Mouse (Mus musculus) macrophage (primary cell): ENCODE data around the gene Trib3. TPM values are rescaled to one million over a fixed set of nuclear protein-coding genes. Genes with fewer than 3 reads are reported as not detected.
A peak's percentile ranks its signal among the peaks of the same experiment; 100 is the strongest.
"Not testable (repeated sequence)": the region's sequence is repeated elsewhere in the genome, so short reads cannot be mapped to it uniquely, and the experiment has no call there.

Source experiments
- H3K27ac ChIP-seq: fragments of 350-480 bp; formaldehyde crosslinking; 2 replicates; pipeline ENCODE4 v1.9.0; 2021
- H3K36me3 ChIP-seq: fragments of 350-480 bp; formaldehyde crosslinking; 2 replicates; pipeline ENCODE4 v1.9.0; 2021; ENCODE audit errors: inconsistent target
- H3K4me3 ChIP-seq: fragments of 350-480 bp; formaldehyde crosslinking; 2 replicates; pipeline ENCODE4 v1.9.0; 2021; ENCODE audit errors: inconsistent target
- H3K79me2 ChIP-seq: fragments of 350-480 bp; formaldehyde crosslinking; 2 replicates; pipeline ENCODE4 v1.9.0; 2021; ENCODE audit errors: inconsistent target
- WGBS: methylation state at CpG from one replicate; pipeline ENCODE4 v1.1.7; 2026; ENCODE audit warnings: inconsistent platforms; ENCODE audit not compliant: missing documents; 5-methylcytosine and 5-hydroxymethylcytosine counted together
- polyA plus RNA-seq: library from polyadenylated mRNA; stranded (reverse); fragments of 250-400 nt; gene quantifications from 3 replicates; pipeline ENCODE4 v1.2.4, GENCODE M21; 2018; ENCODE audit warnings: inconsistent platforms

Trib3 gene
- polyA plus RNA-seq, 1 experiment from 2014 or later = 0.29 TPM

DNA sequence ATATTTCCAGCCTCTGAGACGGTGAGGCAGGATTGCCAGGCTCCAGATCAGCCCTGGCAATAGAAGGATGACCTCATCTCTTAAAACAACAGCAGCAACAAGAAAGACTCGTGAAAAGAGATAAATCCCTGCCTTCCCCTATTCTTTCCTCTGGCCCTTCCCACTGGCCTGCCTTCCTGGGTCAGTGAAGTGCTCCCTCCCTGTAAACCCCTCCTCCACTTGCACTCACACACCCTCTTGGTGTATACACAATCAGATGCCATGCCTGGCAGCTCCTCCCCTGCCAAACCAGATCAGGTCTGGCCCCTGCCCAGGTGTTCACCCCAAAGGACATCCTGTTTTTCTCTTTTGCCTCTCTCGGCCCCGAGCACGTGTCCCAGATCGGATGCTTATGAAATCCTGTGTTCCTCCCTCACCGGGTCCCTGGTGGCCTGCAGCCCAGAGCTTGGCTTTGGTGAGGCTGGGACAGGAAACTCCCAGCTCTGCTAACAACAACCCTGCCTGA is 16.5 kb upstream of the Trib3 start:
- H3K4me3 ChIP-seq = no peak overlapping the region
- no peaks in the 10 kb centered on the region for H3K36me3 ChIP-seq
- no peaks in the 10 kb centered on the region for H3K79me2 ChIP-seq
- H3K27ac ChIP-seq = no peak overlapping the region
- 8% methylated on average over 7 of the region's 7 CpGs for WGBS

DNA sequence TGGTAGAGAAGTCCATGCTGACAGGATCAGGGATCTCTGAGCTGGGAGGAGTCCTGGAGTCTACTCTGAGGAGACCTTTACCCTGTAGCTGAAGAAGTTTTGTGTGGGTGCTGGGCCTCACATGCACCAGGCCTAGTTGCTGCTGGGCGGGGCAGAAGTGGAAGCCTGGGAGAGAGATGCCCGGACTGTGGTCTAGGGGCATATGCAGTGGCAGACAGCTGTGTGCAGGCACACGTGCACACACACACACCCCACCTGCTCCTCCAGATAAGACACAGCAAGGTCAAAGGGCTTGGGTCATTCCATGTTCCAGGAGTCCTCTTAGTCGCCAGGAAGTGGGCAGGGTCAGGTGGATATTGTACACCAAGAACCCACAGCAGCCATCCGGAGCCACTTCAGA is 15.8 kb upstream of the Trib3 start:
- H3K4me3 ChIP-seq = no peak overlapping the region
- no peak overlapping the region for H3K27ac ChIP-seq
- no peaks in the 10 kb centered on the region for H3K36me3 ChIP-seq
- H3K79me2 ChIP-seq = no peaks in the 10 kb centered on the region
- WGBS = 53% methylated on average over 3 of the region's 5 CpGs

- 91% methylated on average over 5 of the region's 5 CpGs for WGBS
- not testable (repeated sequence) for H3K4me3 ChIP-seq, H3K36me3 ChIP-seq, H3K27ac ChIP-seq, H3K79me2 ChIP-seq
These were observed 15.1 kb upstream of the Trib3 start for GRCm38 (mm10) chr2:152358977-152359376.

- Histone ChIP-seq H3K36me3 (no peaks in the 10 kb centered on the region), H3K79me2 (no peaks in the 10 kb centered on the region), H3K27ac (no peak overlapping the region), H3K4me3 (no peak overlapping the region)
- 90% methylated on average over 3 of the region's 3 CpGs for WGBS
These were observed 13.4 kb upstream of the Trib3 start for GRCm38 (mm10) chr2:152357254-152357653.

DNA sequence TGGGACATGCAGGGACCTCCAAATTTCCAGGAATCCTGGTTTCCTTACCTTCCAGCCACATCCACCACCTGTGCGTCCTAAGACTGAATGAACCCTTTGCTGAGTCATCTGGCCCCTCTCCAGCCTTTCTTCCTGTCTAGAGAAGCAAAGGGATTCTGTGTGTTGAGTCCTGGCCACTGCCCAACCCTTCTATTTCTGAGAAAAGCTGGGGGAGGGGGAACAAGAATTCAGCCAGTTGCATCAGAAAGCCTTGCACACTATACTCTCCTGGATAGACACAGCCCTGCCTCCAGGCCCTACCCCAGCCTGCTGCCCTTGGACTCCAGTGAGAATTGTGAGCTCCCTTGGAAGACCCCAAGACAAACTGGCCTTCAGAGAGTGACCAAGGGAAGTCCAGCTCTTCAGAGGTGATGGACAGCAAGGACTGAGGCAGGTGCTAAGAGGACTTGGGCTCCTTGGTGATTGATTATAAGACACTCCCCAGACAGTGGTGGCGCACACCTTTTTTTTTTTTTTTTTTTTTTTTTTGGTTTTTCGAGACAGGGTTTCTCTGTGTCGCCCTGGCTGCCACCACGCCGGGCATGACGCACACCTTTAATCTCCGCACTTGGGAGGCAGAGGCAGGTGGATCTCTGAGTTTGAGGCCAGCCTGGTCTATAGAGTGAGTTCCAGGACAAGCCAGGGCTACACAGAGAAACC is 6.2 kb upstream of the Trib3 start:
- H3K36me3 ChIP-seq = no peaks in the 10 kb centered on the region
- H3K27ac ChIP-seq = no peak overlapping the region
- no peak overlapping the region for H3K4me3 ChIP-seq
- WGBS = 88% methylated on average over 4 of the region's 8 CpGs
- H3K79me2 ChIP-seq = no peaks in the 10 kb centered on the region

DNA sequence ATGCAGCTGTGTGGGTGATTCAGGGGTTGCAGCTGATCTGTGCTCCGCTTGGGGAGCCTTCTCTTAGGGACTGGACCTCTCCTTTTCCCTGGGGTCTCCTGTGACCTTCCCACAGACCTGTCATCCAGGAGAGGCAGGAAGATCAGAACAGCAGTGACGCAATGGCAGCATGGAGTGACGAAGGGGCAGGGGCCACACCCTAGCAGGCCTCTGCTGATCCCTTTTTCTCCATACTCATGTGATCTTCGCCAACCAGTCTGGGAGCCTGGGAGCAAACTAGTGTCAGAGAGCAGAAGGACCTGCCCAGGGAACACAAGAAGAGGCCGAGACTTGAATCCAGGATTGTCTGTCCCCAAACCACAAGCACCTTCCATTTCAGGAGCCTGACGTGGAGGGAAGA is 5.4 kb upstream of the Trib3 start:
- Histone ChIP-seq H3K4me3 (no peak overlapping the region), H3K27ac (no peak overlapping the region), H3K36me3 (no peaks in the 10 kb centered on the region), H3K79me2 (no peaks in the 10 kb centered on the region)
- WGBS = 79% methylated on average over 6 of the region's 6 CpGs

GRCm38 (mm10) chr2:152347722-152348121 is 3.9 kb upstream of the Trib3 start:
- Histone ChIP-seq H3K36me3 (no peaks in the 10 kb centered on the region), H3K4me3 (no peak overlapping the region), H3K27ac (no peak overlapping the region), H3K79me2 (no peaks in the 10 kb centered on the region)
- WGBS = 84% methylated on average over 2 of the region's 2 CpGs

- Histone ChIP-seq H3K4me3 (no peak overlapping the region), H3K36me3 (no peaks in the 10 kb centered on the region), H3K79me2 (no peaks in the 10 kb centered on the region), H3K27ac (no peak overlapping the region)
- WGBS = 48% methylated on average over 9 of the region's 9 CpGs
These were observed 3.1 kb upstream of the Trib3 start for GRCm38 (mm10) chr2:152346776-152347465.

DNA sequence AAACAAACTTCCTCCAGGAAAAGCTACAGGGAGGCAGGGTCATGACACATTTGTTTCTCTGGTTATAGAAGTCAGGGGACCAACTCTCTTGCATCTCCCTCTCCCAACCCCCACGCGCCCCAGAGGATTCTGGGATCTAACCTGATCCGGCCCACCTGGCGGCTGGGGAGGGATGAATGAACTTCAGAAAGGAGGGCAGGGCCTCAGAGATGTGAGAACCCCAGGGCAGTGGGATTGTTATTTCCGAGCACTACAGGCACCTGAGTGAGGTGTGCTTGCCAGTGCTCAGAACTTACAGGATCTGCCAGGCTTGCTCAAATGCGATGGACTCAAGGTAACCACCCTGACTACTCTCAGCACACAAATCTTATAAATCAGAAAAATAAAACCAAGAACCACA is 1.6 kb upstream of the Trib3 start:
- 97% methylated on average over 6 of the region's 6 CpGs for WGBS
- H3K27ac ChIP-seq = no peak overlapping the region
- no peaks in the 10 kb centered on the region for H3K79me2 ChIP-seq
- H3K36me3 ChIP-seq = no peaks in the 10 kb centered on the region
- no peak overlapping the region for H3K4me3 ChIP-seq

DNA sequence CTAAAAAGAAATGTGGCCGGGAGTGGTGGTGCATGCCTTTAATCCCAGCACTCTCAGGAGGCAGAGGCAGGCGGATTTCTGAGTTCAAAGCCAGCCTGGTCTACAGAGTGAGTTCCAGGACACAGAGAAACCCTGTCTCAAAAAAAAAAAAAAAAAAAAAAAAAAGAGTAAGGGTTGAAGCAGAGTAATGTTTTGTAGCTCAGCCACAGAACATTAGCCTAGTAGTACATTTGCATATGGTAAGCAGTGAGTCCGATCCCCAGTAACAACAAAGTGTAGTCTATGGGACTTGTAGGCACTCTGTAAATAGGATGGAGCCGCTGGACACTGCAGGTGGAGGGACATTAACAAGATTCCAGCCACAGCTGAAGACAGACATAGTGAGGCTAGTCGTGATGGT is 1.1 kb upstream of the Trib3 start:
- no peaks in the 10 kb centered on the region for H3K36me3 ChIP-seq
- 0 out of 2 replicates have a peak overlapping the region, but pooled peaks have one; percentile 49 for H3K27ac ChIP-seq
- 90% methylated on average over 5 of the region's 5 CpGs for WGBS
- no peaks in the 10 kb centered on the region for H3K79me2 ChIP-seq
- no peak overlapping the region for H3K4me3 ChIP-seq

DNA sequence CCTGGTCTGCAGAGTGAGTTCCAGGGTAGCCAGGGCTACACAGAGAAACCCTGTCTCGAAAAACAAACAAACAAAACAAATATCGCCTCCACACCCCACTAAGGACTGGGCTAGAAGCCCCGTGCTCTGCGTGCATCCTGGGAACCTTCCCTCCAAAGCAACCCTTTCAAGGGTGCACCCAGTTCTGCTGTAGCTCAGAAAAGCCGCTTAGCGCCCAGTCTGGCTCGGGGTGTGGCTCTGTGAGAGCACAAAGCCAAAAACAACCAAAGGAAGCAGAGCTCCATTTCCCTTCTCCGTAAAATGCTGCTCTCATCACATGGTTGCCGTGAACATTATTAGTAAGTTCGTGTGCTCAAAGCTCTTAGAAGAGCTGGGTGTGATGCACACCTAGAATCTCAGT is 529 bp upstream of the Trib3 start:
- H3K27ac ChIP-seq = peak overlapping the region; percentile 49
- no peaks in the 10 kb centered on the region for H3K79me2 ChIP-seq
- WGBS = 19% methylated on average over 10 of the region's 10 CpGs
- peak overlapping the region; percentile 44 for H3K4me3 ChIP-seq
- H3K36me3 ChIP-seq = no peaks in the 10 kb centered on the region

DNA sequence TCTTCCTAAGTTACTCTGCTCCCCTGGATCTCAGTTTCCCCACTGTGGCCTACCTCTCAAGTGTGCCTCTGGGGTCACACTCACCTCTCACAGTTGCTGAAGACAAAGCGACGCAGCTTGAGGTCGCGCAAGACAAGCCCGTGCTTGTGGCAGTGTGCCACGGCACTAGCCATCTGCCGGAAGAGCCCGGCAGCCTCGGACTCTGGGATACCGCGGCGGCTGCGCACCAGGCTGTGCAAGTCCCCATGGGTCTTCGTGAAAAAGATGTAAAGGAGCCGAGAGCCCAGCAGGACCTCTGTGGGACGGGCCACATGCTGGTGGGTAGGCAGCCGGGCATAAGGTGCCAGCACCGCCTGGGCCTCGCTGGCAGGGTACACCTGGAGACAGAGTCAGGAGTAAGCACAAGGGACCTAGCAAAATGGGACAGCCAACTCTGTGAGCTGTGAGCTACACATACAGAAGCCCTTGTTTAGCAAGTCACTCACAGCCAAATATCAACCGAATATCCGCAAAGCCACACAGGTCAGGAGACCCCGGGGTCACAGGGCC is 4.1 kb downstream of the Trib3 start:
- Histone ChIP-seq H3K36me3 (no peaks in the 10 kb centered on the region), H3K4me3 (no peak overlapping the region), H3K79me2 (no peaks in the 10 kb centered on the region), H3K27ac (no peak overlapping the region)
- 93% methylated on average over 22 of the region's 22 CpGs for WGBS

DNA sequence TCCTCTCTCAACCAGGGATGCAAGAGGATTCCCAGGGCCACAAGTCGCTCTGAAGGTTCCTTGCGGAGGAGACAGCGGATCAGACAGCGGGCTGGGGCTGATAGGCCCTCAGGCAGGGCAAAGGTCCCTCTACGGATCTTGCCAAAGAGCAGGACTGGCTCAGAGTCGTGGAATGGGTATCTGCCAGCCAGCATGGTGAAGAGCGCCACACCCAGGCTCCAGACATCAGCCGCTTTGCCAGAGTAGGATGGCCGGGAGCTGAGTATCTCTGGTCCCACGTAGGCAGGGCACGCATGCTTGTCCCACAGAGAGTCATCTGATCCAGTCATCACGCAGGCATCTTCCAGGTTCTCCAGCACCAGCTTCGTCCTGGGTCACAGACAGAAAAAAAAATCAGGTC is 5.5 kb downstream of the Trib3 start:
- 92% methylated on average over 13 of the region's 13 CpGs for WGBS
- Histone ChIP-seq H3K4me3 (no peak overlapping the region), H3K27ac (no peak overlapping the region), H3K79me2 (no peaks in the 10 kb centered on the region), H3K36me3 (no peaks in the 10 kb centered on the region)

DNA sequence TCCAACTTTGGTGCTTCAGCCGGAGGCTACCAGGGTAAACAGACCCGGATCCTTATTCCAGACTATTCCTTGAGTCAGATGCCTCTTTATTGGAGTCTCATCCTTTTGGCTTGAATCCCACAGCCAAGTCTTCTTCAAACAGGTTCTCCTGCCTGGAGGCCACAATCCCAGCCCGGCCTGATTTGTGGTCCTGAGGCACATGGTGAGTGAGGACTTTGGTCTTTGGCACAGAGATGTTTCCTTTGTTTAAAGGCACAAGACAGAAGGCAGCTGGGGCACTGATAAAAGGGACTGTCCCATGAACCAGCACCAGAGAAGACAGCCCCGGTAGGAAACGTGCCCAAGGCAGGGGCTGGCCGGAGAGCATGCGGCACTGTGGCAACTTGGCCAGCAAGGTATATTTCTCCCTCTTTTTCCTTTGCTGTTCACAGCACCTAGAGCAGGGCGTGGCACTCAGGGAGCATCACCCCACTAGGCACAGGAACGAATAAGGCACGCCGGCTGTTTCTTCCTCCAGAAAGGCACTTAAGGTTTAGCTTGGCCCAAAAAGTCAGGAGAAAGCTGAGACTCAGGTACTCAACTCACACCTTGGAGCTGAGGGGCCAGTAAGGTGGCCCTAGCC is 6.1 kb downstream of the Trib3 start:
- H3K27ac ChIP-seq = no peak overlapping the region
- WGBS = 95% methylated on average over 11 of the region's 11 CpGs
- no peaks in the 10 kb centered on the region for H3K79me2 ChIP-seq
- no peak overlapping the region for H3K4me3 ChIP-seq
- H3K36me3 ChIP-seq = no peaks in the 10 kb centered on the region

DNA sequence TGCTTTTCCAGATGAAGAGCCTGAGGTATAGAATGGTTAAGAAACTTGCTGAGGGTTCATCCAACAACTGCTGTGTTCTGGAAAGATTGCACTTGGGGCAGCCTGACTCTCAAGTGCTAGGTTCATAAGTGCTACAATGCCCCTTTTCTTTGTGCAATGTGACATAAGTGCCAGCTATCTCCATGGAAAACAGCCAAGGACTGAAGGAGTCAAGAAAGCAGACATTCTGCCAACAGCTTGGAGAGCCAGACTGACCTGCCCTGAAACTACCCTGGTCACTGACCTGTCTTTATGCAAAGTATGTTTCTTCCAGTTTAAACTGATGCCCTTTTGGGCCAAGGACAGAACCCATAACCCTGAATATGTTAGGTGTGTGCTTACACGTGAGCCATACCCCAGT is 7.0 kb downstream of the Trib3 start:
- H3K27ac ChIP-seq = no peak overlapping the region
- H3K79me2 ChIP-seq = peaks cover 2% of the 10 kb centered on the region
- no peak overlapping the region for H3K4me3 ChIP-seq
- WGBS = 100% methylated on average over 1 of the region's 1 CpGs
- no peaks in the 10 kb centered on the region for H3K36me3 ChIP-seq
